Mouse (Mus musculus) heart, embryonic 10.5 days (tissue): ENCODE data around the gene Pdxdc1. TPM values are rescaled to one million over a fixed set of nuclear protein-coding genes. Genes with fewer than 3 reads are reported as not detected.
"Not testable (repeated sequence)": the region's sequence is repeated elsewhere in the genome, so short reads cannot be mapped to it uniquely, and the experiment has no call there.

ENCODE experiments used
- DNase-seq: peaks from one replicate; pipeline ENCODE4 v3.0.0-alpha.2; 2017; ENCODE audit warnings: low spot score
- H3K27ac ChIP-seq: fragments of 300-500 bp; sonication (generic); 2 replicates; pipeline ENCODE4 v1.5.1; 2016; ENCODE audit warnings: mild to moderate bottlenecking
- H3K27me3 ChIP-seq: fragments of 300-500 bp; sonication (generic); 2 replicates; pipeline ENCODE4 v1.6.1; 2016; ENCODE audit warnings: mild to moderate bottlenecking; ENCODE audit not compliant: poor library complexity, insufficient read depth, severe bottlenecking
- H3K36me3 ChIP-seq: fragments of 300-500 bp; sonication (generic); 2 replicates; pipeline ENCODE4 v1.6.1; 2016; ENCODE audit warnings: mild to moderate bottlenecking, moderate library complexity
- H3K4me1 ChIP-seq: fragments of 300-500 bp; sonication (generic); 2 replicates; pipeline ENCODE4 v1.6.1; 2016; ENCODE audit warnings: mild to moderate bottlenecking
- H3K4me3 ChIP-seq: fragments of 300-500 bp; sonication (generic); 2 replicates; pipeline ENCODE4 v1.5.1; 2016; ENCODE audit warnings: mild to moderate bottlenecking, moderate library complexity
- H3K9me3 ChIP-seq: fragments of 300-500 bp; sonication (generic); 2 replicates; pipeline ENCODE4 v1.6.1; 2016; ENCODE audit warnings: mild to moderate bottlenecking, moderate library complexity
- WGBS: fragments of 180-500 bp; shearing (Covaris S2); methylation state at CpG from one replicate; pipeline ENCODE4 v1.1.7; 2016; 5-methylcytosine and 5-hydroxymethylcytosine counted together
- polyA plus RNA-seq: library from polyadenylated mRNA; unstranded; fragments of >200 nt; fragmentation: Nextera tagmentation; extraction: Ambion mirVana; gene quantifications from 2 replicates; pipeline ENCODE4 v1.2.1, GENCODE M21; 2016

Pdxdc1 gene
- 74.3 and 79.4 TPM in 2 replicates for polyA plus RNA-seq

DNA sequence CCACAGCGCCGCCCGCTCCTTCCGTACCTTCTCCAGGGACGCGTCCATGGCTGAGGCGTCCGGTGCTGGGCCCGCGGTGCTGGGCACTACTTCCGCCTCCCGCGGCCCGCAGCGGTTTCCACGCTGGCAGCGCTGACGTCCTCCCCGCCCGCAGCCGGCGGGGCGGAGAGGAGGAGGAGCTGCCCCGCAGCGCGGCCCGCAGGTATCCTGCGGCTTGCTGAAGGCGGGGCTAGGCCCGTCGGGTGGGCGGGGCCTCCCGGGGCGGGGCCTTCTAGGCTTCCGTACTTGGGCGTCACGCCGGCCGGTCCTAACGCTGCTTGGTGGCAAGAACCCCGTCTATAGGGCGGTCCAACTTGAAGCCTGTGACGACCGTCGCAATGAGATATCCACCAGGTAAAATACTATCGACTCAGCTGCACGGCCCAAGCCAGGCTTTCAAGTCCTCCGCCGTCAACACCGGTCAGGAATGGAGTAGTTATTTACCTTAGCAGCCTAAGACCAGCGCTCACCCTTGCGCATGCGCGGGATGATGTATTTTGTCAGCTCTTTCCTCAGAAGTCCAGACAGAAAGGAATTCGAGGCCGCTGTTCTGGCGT is at the start of gene Pdxdc1, which contains the start of gene Mpv17l:
Pdxdc1 (minus strand) TSS at position 244 of the 596 bp plus-strand sequence.
Mpv17l (plus strand) TSS at position 274 of the 596 bp plus-strand sequence.
- Histone ChIP-seq H3K27ac (peak within 1 kb of the TSS; percentile 92), H3K9me3 (no peaks in the 10 kb centered on the region), H3K27me3 (no peaks in the 10 kb centered on the region), H3K36me3 (no peaks in the 10 kb centered on the region), H3K4me3 (peak within 1 kb of the TSS; percentile 93), H3K4me1 (peaks cover 9% of the 10 kb centered on the region)
- under 1% methylated on average over 54 of the region's 57 CpGs for WGBS
- DNase-seq, result peak; percentile 98

DNA sequence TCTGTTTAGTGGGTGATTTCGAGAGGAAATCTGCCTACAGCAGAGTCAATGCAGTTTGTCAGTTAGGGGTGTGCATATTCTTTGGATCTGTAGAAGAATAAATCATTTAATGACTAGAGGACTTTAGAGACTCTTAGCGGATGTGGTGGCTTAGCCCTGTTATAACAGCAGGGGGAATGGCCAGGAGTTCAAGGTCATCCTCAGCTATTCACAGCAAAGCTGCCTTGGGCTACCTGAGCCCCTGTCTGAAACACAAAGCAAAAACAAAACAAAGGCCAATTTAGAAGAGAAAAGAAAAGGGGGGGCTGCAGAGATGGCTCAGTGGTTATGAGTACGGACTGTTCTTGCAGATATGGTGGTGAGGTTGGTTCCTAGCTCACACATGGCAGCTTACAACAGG is 48.3 kb upstream of the Pdxdc1 start:
- no peaks in the 10 kb centered on the region for H3K27me3 ChIP-seq
- no peaks in the 10 kb centered on the region for H3K36me3 ChIP-seq
- H3K27ac ChIP-seq, result no peak overlapping the region
- DNase-seq, result no peak
- H3K4me1 ChIP-seq, result no peaks in the 10 kb centered on the region
- 76% methylated on average over 3 of the region's 3 CpGs for WGBS
- no peak overlapping the region for H3K4me3 ChIP-seq
- H3K9me3 ChIP-seq, result no peaks in the 10 kb centered on the region

DNA sequence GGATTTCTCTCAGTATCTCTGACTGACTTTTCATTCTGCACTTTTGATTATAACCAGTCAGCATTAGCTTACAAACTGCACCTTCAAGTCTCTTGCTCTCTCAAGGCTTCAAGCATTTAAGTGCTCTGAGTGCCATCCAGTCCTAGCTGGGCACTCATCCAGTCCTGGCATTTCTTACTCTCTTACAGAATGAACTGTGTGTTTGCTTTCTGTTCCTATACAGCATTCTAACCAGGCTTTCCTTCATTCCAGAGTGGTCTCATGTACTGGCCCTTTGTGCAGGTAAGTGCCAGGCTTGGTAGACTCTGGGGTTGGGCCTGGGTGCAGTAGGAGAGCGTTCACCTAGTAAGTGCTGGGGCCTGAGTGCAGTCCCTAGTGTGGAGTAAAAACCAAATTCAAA is 43.4 kb upstream of the Pdxdc1 start:
- Histone ChIP-seq H3K4me3 (no peak overlapping the region), H3K27me3 (peaks cover 13% of the 10 kb centered on the region), H3K27ac (no peak overlapping the region), H3K36me3 (no peaks in the 10 kb centered on the region), H3K9me3 (no peaks in the 10 kb centered on the region), H3K4me1 (no peaks in the 10 kb centered on the region)
- no peak for DNase-seq
- WGBS, result 91% methylated on average over 1 of the region's 1 CpGs

DNA sequence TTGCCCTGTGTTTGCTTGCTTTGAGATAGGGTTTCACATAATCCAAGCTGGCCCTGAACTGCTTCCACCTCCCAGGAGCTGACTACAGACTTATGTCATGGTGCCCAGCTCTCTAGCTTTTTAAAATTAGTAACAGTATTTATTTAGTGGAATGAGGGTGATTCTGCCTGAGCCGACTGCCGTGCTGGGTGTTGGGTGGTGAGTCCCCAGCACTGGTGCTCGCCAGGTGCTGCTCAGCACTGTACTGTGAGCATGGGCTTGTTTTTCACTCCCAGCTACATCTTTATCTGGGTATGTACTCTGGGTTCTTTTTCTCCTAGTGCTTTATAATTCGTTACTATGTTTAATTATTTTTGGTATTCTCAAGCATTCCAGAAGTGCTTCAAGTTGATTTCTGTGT is 42.2 kb upstream of the Pdxdc1 start:
- 71% methylated on average over 4 of the region's 4 CpGs for WGBS
- Histone ChIP-seq H3K4me1 (peaks cover 4% of the 10 kb centered on the region; the same call in 1 of the 2 replicates), H3K9me3 (no peaks in the 10 kb centered on the region), H3K27ac (no peak overlapping the region), H3K27me3 (peaks cover 24% of the 10 kb centered on the region), H3K36me3 (no peaks in the 10 kb centered on the region), H3K4me3 (no peak overlapping the region)
- DNase-seq, result no peak

DNA sequence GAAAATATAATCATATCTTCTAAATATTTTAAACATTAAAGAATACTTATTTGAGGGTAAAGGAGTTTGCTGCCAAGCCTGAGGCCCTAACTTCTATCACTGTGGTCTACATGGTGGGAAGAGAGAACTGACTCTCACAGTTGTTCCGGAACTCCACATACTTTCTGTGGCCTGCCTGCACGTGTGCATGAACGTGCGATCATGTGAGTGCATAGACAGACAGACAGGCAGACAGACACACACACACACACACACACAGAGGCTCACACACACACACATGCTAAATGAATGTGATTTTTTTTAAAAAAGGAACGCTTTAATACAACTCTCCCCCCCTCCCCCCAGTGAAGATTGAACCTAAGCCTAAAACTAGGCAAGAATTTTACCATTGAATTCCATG is 41.8 kb upstream of the Pdxdc1 start:
- WGBS, result 86% methylated on average over 5 of the region's 5 CpGs

DNA sequence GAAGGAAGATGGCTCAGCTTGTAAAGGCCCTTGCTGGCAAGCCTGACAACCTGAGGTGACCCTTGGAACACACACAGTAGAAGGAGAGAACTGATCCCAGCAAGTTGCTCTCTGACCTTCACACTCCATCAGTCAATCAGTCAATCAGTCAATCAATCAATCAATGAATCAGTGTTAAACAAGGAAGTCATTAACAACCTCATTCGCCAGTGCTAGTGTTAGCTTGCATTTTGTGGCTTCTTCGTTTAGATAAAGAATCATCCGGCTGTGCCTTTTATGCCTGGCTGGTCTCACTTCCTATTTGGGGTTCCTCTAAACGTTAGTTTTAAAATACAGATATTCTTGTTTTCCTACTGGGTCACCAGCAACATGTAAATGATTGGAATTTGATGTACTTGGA is 41.2 kb upstream of the Pdxdc1 start:
- Histone ChIP-seq H3K4me1 (peaks cover 4% of the 10 kb centered on the region; the same call in 1 of the 2 replicates), H3K9me3 (no peaks in the 10 kb centered on the region), H3K4me3 (no peak overlapping the region), H3K27me3 (peaks cover 26% of the 10 kb centered on the region), H3K36me3 (no peaks in the 10 kb centered on the region), H3K27ac (no peak overlapping the region)
- DNase-seq, result no peak
- WGBS, result 58% methylated on average over 4 of the region's 4 CpGs

More for the DNA sequence above, 41.8 kb upstream of the Pdxdc1 start:
- H3K4me1 ChIP-seq, result peaks cover 4% of the 10 kb centered on the region; the same call in 1 of the 2 replicates
- H3K36me3 ChIP-seq, result no peaks in the 10 kb centered on the region
- H3K27me3 ChIP-seq, result peaks cover 26% of the 10 kb centered on the region
- no peak for DNase-seq
- no peak overlapping the region for H3K27ac ChIP-seq
- H3K4me3 ChIP-seq, result no peak overlapping the region
- H3K9me3 ChIP-seq, result no peaks in the 10 kb centered on the region

DNA sequence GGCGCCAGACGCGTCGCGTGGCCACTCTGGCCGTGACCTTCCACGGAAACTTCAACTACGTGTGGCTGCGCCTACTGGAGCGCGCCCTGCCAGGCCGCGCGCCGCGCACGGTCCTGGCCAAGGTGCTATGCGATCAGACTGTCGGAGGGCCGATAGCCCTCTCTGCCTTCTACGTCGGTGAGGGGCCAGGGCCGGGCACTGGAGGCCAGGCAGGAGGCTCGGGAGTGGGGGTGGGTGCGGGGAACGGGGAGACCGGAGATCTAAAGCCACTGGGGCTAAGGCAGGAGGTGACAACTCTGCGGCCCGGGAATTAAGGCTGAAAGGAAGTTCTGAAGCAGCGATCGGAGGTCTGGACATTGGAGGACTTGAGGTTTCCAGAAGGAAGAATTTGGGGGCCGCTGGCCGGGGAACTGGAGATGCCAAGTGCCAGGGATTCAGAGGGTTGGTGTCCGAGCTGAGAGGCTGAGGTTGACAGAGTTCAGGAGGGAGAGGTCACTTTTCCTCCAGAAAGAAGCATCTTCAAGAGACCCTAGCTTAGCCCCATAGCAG is 38.0 kb upstream of the Pdxdc1 start:
- no peak for DNase-seq
- H3K27ac ChIP-seq, result peak overlapping the region; percentile 76
- H3K9me3 ChIP-seq, result no peaks in the 10 kb centered on the region
- H3K4me3 ChIP-seq, result peak overlapping the region; percentile 74
- H3K36me3 ChIP-seq, result no peaks in the 10 kb centered on the region
- WGBS, result 3% methylated on average over 34 of the region's 34 CpGs
- H3K27me3 ChIP-seq, result peaks cover 26% of the 10 kb centered on the region
- peaks cover 4% of the 10 kb centered on the region; the same call in 1 of the 2 replicates for H3K4me1 ChIP-seq

DNA sequence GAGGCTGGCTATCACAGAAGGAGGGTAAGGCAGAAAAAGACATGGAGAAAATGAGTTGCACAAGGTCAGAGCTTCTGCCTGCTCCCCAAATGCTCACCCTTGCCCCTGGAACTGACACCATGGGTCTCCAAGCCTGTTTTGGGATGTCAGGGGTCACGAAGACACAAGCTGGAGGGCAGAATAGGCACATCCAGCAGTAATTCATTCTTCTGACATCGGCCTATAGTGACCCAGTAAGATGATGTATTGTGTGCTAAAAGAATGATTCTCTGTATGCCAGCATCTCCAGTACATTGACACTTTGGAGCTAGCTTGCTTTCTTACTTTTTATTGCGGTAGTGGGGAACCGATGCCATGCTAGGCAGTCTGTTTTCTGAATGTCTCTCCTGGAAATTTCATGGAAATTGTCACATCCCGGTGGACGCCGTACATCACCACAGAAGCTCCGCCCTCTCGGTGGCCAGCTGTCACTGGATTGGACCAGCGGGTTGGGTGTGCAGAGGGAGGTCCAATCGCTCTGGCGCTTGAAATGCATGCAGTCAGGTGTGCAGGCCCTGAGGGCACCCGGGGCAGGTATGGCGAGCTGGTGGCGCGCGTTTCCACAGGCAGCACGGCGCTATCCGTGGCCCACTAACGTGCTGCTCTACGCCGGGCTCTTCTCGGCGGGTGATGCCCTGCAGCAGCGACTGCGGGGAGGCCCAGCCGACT is 37.4 kb upstream of the Pdxdc1 start:
- WGBS, result 5% methylated on average over 28 of the region's 28 CpGs
- no peaks in the 10 kb centered on the region for H3K36me3 ChIP-seq
- peak overlapping the region; percentile 76 for H3K27ac ChIP-seq
- peak; percentile 77 for DNase-seq
- H3K9me3 ChIP-seq, result no peaks in the 10 kb centered on the region
- H3K4me3 ChIP-seq, result peak overlapping the region; percentile 74
- H3K4me1 ChIP-seq, result peaks cover 4% of the 10 kb centered on the region; the same call in 1 of the 2 replicates
- H3K27me3 ChIP-seq, result peaks cover 26% of the 10 kb centered on the region

DNA sequence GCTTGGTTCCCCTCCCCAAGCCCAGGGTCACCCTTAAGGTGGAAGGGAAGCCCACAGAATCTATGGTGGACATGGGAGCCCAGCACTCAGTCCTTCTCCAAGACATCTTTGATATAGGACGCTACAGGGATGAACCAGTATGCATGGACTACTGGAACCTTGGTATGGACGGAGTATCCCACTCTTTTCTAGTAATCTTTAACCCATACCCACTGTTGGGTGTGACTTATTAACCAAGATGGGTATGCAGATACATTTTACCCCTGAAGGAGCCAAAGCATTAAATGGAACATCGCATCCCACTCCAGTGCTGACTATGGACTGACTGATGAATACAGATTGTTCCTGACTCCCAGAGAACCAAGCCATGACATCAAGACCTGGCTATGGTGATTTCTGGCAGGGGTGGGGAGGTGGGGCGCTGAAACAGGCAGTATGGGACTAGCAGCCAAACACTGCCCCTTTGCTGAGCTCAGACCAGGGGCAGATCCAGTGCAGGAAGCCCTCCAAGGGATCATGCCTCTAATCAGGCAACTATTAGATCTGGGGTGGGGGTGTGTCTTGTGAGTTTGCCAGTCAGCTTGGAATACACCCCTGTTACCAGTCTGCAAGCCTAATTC is 24.6 kb upstream of the Pdxdc1 start:
- Histone ChIP-seq H3K9me3 (no peaks in the 10 kb centered on the region), H3K27me3 (no peaks in the 10 kb centered on the region), H3K4me1 (no peaks in the 10 kb centered on the region), H3K27ac (no peak overlapping the region), H3K36me3 (no peaks in the 10 kb centered on the region), H3K4me3 (no peak overlapping the region)
- 82% methylated on average over 4 of the region's 4 CpGs for WGBS
- DNase-seq, result no peak

DNA sequence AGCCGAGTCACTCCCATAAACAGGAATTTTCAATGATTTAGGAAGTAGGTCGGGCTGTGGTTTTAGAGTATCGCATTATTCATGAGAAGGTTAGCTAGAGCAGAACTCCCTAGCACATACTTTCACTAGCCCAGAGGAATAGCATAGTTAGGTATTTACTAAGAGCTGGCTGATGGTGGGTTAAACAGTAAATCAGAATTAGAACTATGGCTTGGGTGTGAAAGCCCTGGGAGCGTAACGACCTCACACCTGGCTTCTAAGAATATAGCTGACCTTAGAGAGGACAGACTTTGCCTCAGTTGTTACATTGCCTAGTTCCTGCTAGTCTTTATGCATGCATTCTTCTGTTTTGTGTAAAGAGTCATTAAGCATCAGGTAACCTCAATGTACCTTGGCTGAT is 20.0 kb upstream of the Pdxdc1 start:
- not testable (repeated sequence) for H3K4me1 ChIP-seq, H3K36me3 ChIP-seq, H3K4me3 ChIP-seq, H3K9me3 ChIP-seq, DNase-seq, H3K27me3 ChIP-seq, H3K27ac ChIP-seq
- WGBS, result 92% methylated on average over 5 of the region's 5 CpGs

DNA sequence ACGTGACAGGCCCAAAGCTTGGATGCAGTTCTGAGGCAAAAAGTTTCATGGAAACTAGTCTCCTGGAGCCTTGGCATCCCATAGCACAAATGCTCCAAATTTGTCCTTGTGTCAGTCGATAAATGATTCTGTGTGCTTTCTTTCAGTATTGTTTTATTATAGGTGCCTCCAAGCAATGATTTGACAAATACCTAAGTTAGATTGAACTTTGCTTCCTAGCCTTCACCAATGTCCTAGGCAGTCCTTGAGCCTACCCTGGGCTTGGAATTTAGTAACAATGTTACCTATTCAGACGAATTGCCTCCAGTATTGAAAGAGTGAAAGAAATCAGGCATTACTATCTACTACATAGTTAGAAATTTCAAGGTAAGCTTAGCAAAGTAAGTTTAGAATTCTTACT is 19.6 kb upstream of the Pdxdc1 start:
- WGBS, result 80% methylated on average over 3 of the region's 3 CpGs
- not testable (repeated sequence) for H3K27me3 ChIP-seq, H3K36me3 ChIP-seq, H3K4me1 ChIP-seq, H3K27ac ChIP-seq, H3K4me3 ChIP-seq, H3K9me3 ChIP-seq, DNase-seq

DNA sequence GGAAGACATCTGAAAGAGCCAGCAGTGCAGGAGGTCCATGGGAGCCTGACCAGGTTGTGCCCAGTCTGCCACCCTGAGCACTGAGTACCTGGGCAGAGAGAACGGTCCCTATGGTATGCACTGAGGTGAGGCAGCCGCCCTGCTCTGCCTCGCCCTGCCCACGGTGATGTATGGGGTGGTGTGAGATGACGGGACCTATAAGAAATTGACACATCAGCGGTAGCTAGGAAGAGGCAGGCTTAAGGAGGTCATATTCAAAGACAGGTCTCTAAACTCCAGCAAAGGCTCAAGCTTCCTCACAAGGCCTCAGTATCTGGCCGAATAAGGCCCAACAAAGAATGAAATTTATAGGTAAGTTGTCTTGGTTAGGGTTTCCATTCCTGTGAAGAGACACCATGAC is 18.9 kb upstream of the Pdxdc1 start:
- no peaks in the 10 kb centered on the region for H3K4me1 ChIP-seq
- H3K4me3 ChIP-seq, result no peak overlapping the region
- no peaks in the 10 kb centered on the region for H3K27me3 ChIP-seq
- H3K9me3 ChIP-seq, result 0 out of 2 replicates have a peak, but pooled peaks cover 3% of the 10 kb centered on the region
- DNase-seq, result no peak
- H3K36me3 ChIP-seq, result no peaks in the 10 kb centered on the region
- WGBS, result 89% methylated on average over 7 of the region's 7 CpGs
- H3K27ac ChIP-seq, result no peak overlapping the region

DNA sequence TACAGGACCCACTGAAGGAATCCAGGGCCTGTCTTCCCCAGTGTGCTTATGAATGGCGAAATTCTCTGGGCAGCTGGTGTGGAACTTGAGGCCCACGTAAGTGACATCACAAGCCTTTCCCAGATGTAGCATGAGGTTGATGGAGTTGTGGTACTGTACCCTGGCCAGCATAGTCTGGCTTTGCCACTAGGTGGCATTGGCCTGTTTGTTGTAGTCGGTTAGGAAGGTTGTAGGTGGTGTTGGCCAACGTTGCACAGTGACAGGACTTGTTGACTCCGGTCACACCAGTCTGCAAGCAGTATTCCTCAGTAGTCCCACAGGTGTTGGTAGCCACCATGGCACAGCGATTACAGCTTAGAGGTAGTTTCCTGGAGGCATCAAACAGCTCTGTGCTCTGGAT is 18.1 kb upstream of the Pdxdc1 start:
- Histone ChIP-seq H3K27me3 (no peaks in the 10 kb centered on the region), H3K27ac (no peak overlapping the region), H3K4me3 (no peak overlapping the region), H3K9me3 (0 out of 2 replicates have a peak, but pooled peaks cover 3% of the 10 kb centered on the region), H3K4me1 (no peaks in the 10 kb centered on the region), H3K36me3 (no peaks in the 10 kb centered on the region)
- DNase-seq, result no peak
- WGBS, result 89% methylated on average over 6 of the region's 6 CpGs
